Mouse (Mus musculus): ENCODE measurements around the gene Rps8.
"Not testable (repeated sequence)": the region's sequence is repeated elsewhere in the genome, so short reads cannot be mapped to it uniquely, and the experiment has no call there.

Rps8 gene

GRCm38 (mm10) chr4:117155792-117156355, at the start of gene Rps8:
Rps8 (minus strand) TSS chr4:117156243.
- peak; percentile 92 for DNase-seq (ENCODE audit: extremely low spot score)

- no peak for DNase-seq (ENCODE audit: extremely low spot score)
Measured at GRCm38 (mm10) chr4:117202992-117203354, 46.9 kb upstream of the Rps8 start.

- peak; percentile 87 for DNase-seq (ENCODE audit: extremely low spot score)
Measured at GRCm38 (mm10) chr4:117202046-117202991, 46.3 kb upstream of the Rps8 start.

- DNase-seq (ENCODE audit: extremely low spot score): no peak
Measured at GRCm38 (mm10) chr4:117191804-117192203, 35.8 kb upstream of the Rps8 start.

GRCm38 (mm10) chr4:117190660-117191059, 34.6 kb upstream of the Rps8 start:
- no peak for DNase-seq (ENCODE audit: extremely low spot score)

- peak; percentile 85 for DNase-seq (ENCODE audit: extremely low spot score)
Measured at GRCm38 (mm10) chr4:117189856-117190543, 34.0 kb upstream of the Rps8 start.

- peak; percentile 88 for DNase-seq (ENCODE audit: extremely low spot score)
Measured at GRCm38 (mm10) chr4:117189382-117189855, 33.4 kb upstream of the Rps8 start.

GRCm38 (mm10) chr4:117188969-117189368, 32.9 kb upstream of the Rps8 start:
- no peak for DNase-seq (ENCODE audit: extremely low spot score)

- DNase-seq (ENCODE audit: extremely low spot score): not testable (repeated sequence)
Measured at GRCm38 (mm10) chr4:117182759-117183096, 26.7 kb upstream of the Rps8 start.

GRCm38 (mm10) chr4:117181863-117182758, 26.1 kb upstream of the Rps8 start, which contains the start of gene Kif2c:
Kif2c (minus strand) TSS chr4:117182639.
- peak; percentile 92 for DNase-seq (ENCODE audit: extremely low spot score)

- DNase-seq (ENCODE audit: extremely low spot score): no peak
Measured at GRCm38 (mm10) chr4:117169936-117170335, 13.9 kb upstream of the Rps8 start.

GRCm38 (mm10) chr4:117161183-117161582, 5.1 kb upstream of the Rps8 start:
- DNase-seq (ENCODE audit: extremely low spot score): no peak

GRCm38 (mm10) chr4:117159666-117160065, 3.6 kb upstream of the Rps8 start:
- DNase-seq (ENCODE audit: extremely low spot score): no peak

GRCm38 (mm10) chr4:117156372-117156771, 329 bp upstream of the Rps8 start:
- DNase-seq (ENCODE audit: extremely low spot score): no peak

- no peak for DNase-seq (ENCODE audit: extremely low spot score)
Measured at GRCm38 (mm10) chr4:117155020-117155791, 837 bp downstream of the Rps8 start.

GRCm38 (mm10) chr4:117152714-117153113, 3.3 kb downstream of the Rps8 start:
- DNase-seq (ENCODE audit: extremely low spot score): no peak

- no peak for DNase-seq (ENCODE audit: extremely low spot score)
Measured at GRCm38 (mm10) chr4:117151416-117151815, 4.6 kb downstream of the Rps8 start.

- no peak for DNase-seq (ENCODE audit: extremely low spot score)
Measured at GRCm38 (mm10) chr4:117150212-117150733, 5.8 kb downstream of the Rps8 start.

GRCm38 (mm10) chr4:117149291-117150211, 6.5 kb downstream of the Rps8 start:
- no peak for DNase-seq (ENCODE audit: extremely low spot score)
